Mouse (Mus musculus): ENCODE data around the gene Oprl1. TPM values are rescaled to one million over a fixed set of nuclear protein-coding genes. Genes with fewer than 3 reads are reported as not detected.

Oprl1 gene
- polyA plus RNA-seq, 2 experiments, result 0.11 TPM; not detected in 1

- ATAC-seq (ENCODE audit: insufficient read depth) (no peak), DNase-seq (ENCODE audit: low read depth in 3 of 3, low spot score in 3 of 3) (no peak)
- Histone ChIP-seq H3K27me3 (ENCODE audit: control insufficient read depth, insufficient read depth, low read length) (no peaks in the 10 kb centered on the region), H3K27ac (no peak within 1 kb of the TSS), H3K36me3 (replicated peaks; ENCODE audit: control insufficient read depth, insufficient read depth, low read depth) (no peaks in the 10 kb centered on the region), H3K9ac (replicated peaks) (no peak within 1 kb of the TSS), H3K9me3 (ENCODE audit: control insufficient read depth, low read length) (no peaks in the 10 kb centered on the region), H3K4me3 (ENCODE audit: insufficient read depth in 1 of 2, low read depth in 2 of 2, low read length in 2 of 2) (no peak within 1 kb of the TSS), H3K4me1 (replicated peaks; ENCODE audit: control insufficient read depth in 2 of 2, insufficient read depth in 2 of 2, low read length in 1 of 2) (no peaks in the 10 kb centered on the region), H3K4me2 (ENCODE audit: low read depth) (no peak within 1 kb of the TSS)
- WGBS (ENCODE audit: insufficient replicate concordance), result 45% methylated on average over 8 of the region's 8 CpGs
- TF ChIP-seq EP300 (IDR thresholded peaks at IDR 0.05; ENCODE audit: low read depth) (no peak), CTCF (IDR thresholded peaks at IDR 0.05; ENCODE audit: low read depth) (no peak)
Observed at GRCm38 (mm10) chr2:181763006-181763830, 48.4 kb downstream of the Oprl1 start, which contains the start of gene Myt1. TSS of gene Myt1 (plus strand) at chr2:181763332.

GRCm38 (mm10) chr2:181763886-181764527 is 49.2 kb downstream of the Oprl1 start:
- no peak overlapping the region for H3K9ac ChIP-seq (replicated peaks)
- DNase-seq (ENCODE audit: low read depth in 3 of 3, low spot score in 3 of 3) (no peak), ATAC-seq (ENCODE audit: insufficient read depth) (no peak)
- H3K27me3 ChIP-seq (ENCODE audit: control insufficient read depth, insufficient read depth, low read length), result no peaks in the 10 kb centered on the region
- H3K4me3 ChIP-seq (ENCODE audit: insufficient read depth in 1 of 2, low read depth in 2 of 2, low read length in 2 of 2), result no peak overlapping the region
- no peaks in the 10 kb centered on the region for H3K4me1 ChIP-seq (replicated peaks; ENCODE audit: control insufficient read depth in 2 of 2, insufficient read depth in 2 of 2, low read length in 1 of 2)
- 35% methylated on average over 14 of the region's 14 CpGs for WGBS (ENCODE audit: insufficient replicate concordance)
- TF ChIP-seq CTCF (IDR thresholded peaks at IDR 0.05; ENCODE audit: low read depth) (no peak), EP300 (IDR thresholded peaks at IDR 0.05; ENCODE audit: low read depth) (no peak)
- H3K9me3 ChIP-seq (ENCODE audit: control insufficient read depth, low read length), result no peaks in the 10 kb centered on the region
- H3K36me3 ChIP-seq (replicated peaks; ENCODE audit: control insufficient read depth, insufficient read depth, low read depth), result no peaks in the 10 kb centered on the region
- H3K4me2 ChIP-seq (ENCODE audit: low read depth), result no peak overlapping the region
- no peak overlapping the region for H3K27ac ChIP-seq

- Histone ChIP-seq H3K4me2 (ENCODE audit: low read depth) (no peak overlapping the region), H3K9me3 (ENCODE audit: control insufficient read depth, low read length) (no peaks in the 10 kb centered on the region), H3K27ac (no peak overlapping the region), H3K9ac (replicated peaks) (no peak overlapping the region), H3K36me3 (replicated peaks; ENCODE audit: control insufficient read depth, insufficient read depth, low read depth) (no peaks in the 10 kb centered on the region), H3K4me3 (ENCODE audit: insufficient read depth in 1 of 2, low read depth in 2 of 2, low read length in 2 of 2) (no peak overlapping the region), H3K4me1 (replicated peaks; ENCODE audit: control insufficient read depth in 2 of 2, insufficient read depth in 2 of 2, low read length in 1 of 2) (no peaks in the 10 kb centered on the region), H3K27me3 (ENCODE audit: control insufficient read depth, insufficient read depth, low read length) (no peaks in the 10 kb centered on the region)
- no peak for ATAC-seq (ENCODE audit: insufficient read depth)
- TF ChIP-seq CTCF (IDR thresholded peaks at IDR 0.05; ENCODE audit: low read depth), result no peak
- TF ChIP-seq EP300 (IDR thresholded peaks at IDR 0.05; ENCODE audit: low read depth), result no peak
- 2% methylated on average over 10 of the region's 10 CpGs for WGBS (ENCODE audit: insufficient replicate concordance)
- no peak for DNase-seq (ENCODE audit: low read depth in 3 of 3, low spot score in 3 of 3)
Observed at GRCm38 (mm10) chr2:181764600-181764999, 49.8 kb downstream of the Oprl1 start.

DNA sequence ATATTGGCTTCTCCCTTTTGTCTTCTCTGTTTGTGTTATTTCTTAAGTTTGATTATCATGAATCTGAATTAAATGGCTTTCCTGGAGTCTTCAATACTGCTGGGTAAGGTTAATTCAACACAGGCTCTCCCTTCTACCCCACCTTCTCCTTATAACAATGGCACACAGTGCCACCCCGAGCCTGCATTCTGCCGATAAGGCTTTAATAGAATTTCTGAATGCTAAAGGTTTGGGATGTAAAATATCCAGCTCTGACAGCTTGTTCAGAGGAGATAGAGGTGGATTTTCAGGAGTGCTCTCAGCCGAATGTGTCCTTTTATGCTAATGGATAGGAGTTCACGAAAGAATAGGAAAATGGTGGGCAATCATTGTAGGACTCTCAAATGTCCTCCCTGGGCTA is 50.4 kb downstream of the Oprl1 start:
- no peaks in the 10 kb centered on the region for H3K4me1 ChIP-seq (replicated peaks; ENCODE audit: control insufficient read depth in 2 of 2, insufficient read depth in 2 of 2, low read length in 1 of 2)
- WGBS (ENCODE audit: insufficient replicate concordance), result 62% methylated on average over 4 of the region's 4 CpGs

More for the DNA sequence above, 50.4 kb downstream of the Oprl1 start:
- Histone ChIP-seq H3K27me3 (ENCODE audit: control insufficient read depth, insufficient read depth, low read length) (no peaks in the 10 kb centered on the region), H3K9me3 (ENCODE audit: control insufficient read depth, low read length) (no peaks in the 10 kb centered on the region), H3K4me3 (ENCODE audit: insufficient read depth in 1 of 2, low read depth in 2 of 2, low read length in 2 of 2) (no peak overlapping the region), H3K27ac (no peak overlapping the region), H3K36me3 (replicated peaks; ENCODE audit: control insufficient read depth, insufficient read depth, low read depth) (no peaks in the 10 kb centered on the region), H3K4me2 (ENCODE audit: low read depth) (no peak overlapping the region), H3K9ac (replicated peaks) (no peak overlapping the region)
- DNase-seq (ENCODE audit: low read depth in 3 of 3, low spot score in 3 of 3) (no peak), ATAC-seq (ENCODE audit: insufficient read depth) (no peak)
- TF ChIP-seq EP300 (IDR thresholded peaks at IDR 0.05; ENCODE audit: low read depth) (no peak), CTCF (IDR thresholded peaks at IDR 0.05; ENCODE audit: low read depth) (no peak)

Measured in liver, embryonic 14.5 days (tissue).